Mouse (Mus musculus) thymus, adult 2 months (tissue): ENCODE data around the gene Gna12.

Experiments used
- CTCF ChIP-seq: fragments of 200-500 bp; IDR thresholded peaks from 2 replicates; pipeline ENCODE4 v1.5.1; 2012; ENCODE audit warnings: mild to moderate bottlenecking, control low read depth, low read length, moderate library complexity, borderline replicate concordance; ENCODE audit not compliant: control insufficient read depth, poor library complexity, insufficient read depth; ENCODE audit errors: extremely low read depth
- POLR2A ChIP-seq: fragments of 200-500 bp; IDR thresholded peaks from 2 replicates; pipeline ENCODE4 v1.6.1; 2012; ENCODE audit warnings: mild to moderate bottlenecking, low read length, control low read depth, moderate library complexity; ENCODE audit not compliant: control insufficient read depth, poor library complexity, insufficient read depth; ENCODE audit errors: extremely low read depth

DNA sequence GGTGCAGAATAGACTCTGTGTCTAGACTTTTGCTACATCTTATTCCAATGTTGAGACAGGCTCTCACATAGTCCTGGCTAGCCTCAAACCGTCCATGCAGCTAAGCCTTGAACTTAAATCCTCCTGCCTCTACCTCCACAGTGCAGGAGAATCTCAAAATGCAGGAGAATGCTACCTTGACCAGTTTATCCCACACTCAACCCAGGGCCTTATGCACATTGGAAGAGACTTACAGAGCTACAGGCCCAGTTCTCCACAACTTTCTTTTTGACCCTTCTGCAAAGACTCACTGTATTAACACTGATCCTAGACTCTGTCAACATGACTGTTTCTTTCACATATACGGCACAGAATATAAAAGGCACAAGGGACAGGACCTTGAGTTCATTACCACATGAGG lies 1.9 kb downstream of the Gna12 start:
- TF ChIP-seq CTCF (no peak), POLR2A (no peak)
